Mouse (Mus musculus) liver, adult 2 months (tissue): ENCODE measurements at regions not wholly inside any gene's neighbourhood (a gene's known extent, or its start where the extent isn't known, plus 50 kb on each side); places are given as distances from the start of the nearest gene placed in this dataset.

Experiments
- DNase-seq: peaks from one replicate; pipeline ENCODE4 v3.0.0-alpha.2; 2011; ENCODE audit warnings: low read depth, low spot score; ENCODE audit errors: extremely low read depth
- H3K27ac ChIP-seq: fragments of 200-500 bp; replicated peaks from 2 replicates; pipeline ENCODE4 v1.5.1; 2012; ENCODE audit warnings: low read depth, mild to moderate bottlenecking, control low read depth, inconsistent platforms, low read length; ENCODE audit not compliant: insufficient read depth
- H3K27me3 ChIP-seq: fragments of 200-500 bp; 2 replicates; pipeline ENCODE4 v1.6.1; 2012; ENCODE audit warnings: mild to moderate bottlenecking, moderate library complexity, low read length, inconsistent platforms; ENCODE audit not compliant: control insufficient read depth, insufficient read depth
- H3K36me3 ChIP-seq: fragments of 200-500 bp; 2 replicates; pipeline ENCODE4 v1.6.1; 2012; ENCODE audit warnings: low read length, inconsistent platforms; ENCODE audit not compliant: control insufficient read depth, insufficient read depth
- H3K4me1 ChIP-seq: fragments of 200-500 bp; 2 replicates; pipeline ENCODE4 v1.6.1; 2011; ENCODE audit warnings: low read length; ENCODE audit not compliant: control insufficient read depth, insufficient read depth
- H3K4me3 ChIP-seq: fragments of 200-500 bp; 2 replicates; pipeline ENCODE4 v1.5.1; 2011; ENCODE audit warnings: low read depth, mild to moderate bottlenecking, control low read depth, low read length, moderate library complexity; ENCODE audit not compliant: insufficient read depth
- H3K79me2 ChIP-seq: fragments of 200-500 bp; 2 replicates; pipeline ENCODE4 v1.6.1; 2012; ENCODE audit warnings: inconsistent platforms, mild to moderate bottlenecking, low read length, moderate library complexity; ENCODE audit not compliant: control insufficient read depth, insufficient read depth
- H3K9ac ChIP-seq: fragments of 200-500 bp; 2 replicates; pipeline ENCODE4 v1.6.1; 2012; ENCODE audit warnings: low read depth, mild to moderate bottlenecking, control low read depth, inconsistent platforms, low read length
- CTCF ChIP-seq: fragments of 200-500 bp; IDR thresholded peaks from 2 replicates; pipeline ENCODE4 v1.5.1; 2011; ENCODE audit warnings: low read depth, low read length, control low read depth
- POLR2A ChIP-seq: fragments of 200-500 bp; IDR thresholded peaks from 2 replicates; pipeline ENCODE4 v1.6.1; 2011; ENCODE audit warnings: low read length, control low read depth; ENCODE audit not compliant: insufficient read depth; ENCODE audit errors: extremely low read depth
- WGBS: fragments of 180-500 bp; shearing (Covaris S2); methylation state at CpG from one replicate; pipeline ENCODE4 v1.1.7; 2018; 5-methylcytosine and 5-hydroxymethylcytosine counted together

DNA sequence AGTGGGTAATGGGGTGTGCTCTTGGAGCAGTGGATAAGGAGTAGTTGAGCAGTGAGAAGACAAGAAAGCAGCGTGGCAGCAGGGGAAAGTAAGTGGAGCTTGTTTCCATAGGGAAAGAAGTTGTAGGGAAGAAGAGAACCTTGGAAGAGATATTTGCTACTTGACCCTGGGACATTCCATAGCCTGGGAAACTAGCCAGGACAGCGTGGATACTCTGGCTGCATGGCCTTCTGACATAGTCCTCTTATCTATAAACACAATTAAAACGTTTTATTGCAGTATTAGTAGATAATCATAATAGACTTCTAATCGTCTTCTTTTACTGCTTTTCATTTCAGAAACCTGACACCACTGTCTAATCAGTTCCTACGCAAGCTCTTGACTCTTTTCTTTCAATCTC lies 207.4 kb upstream of the Gm6812 start:
- no peaks in the 10 kb centered on the region for H3K36me3 ChIP-seq
- peak; percentile 7 for DNase-seq
- no peak overlapping the region for H3K27ac ChIP-seq
- no peak overlapping the region for H3K9ac ChIP-seq
- H3K4me3 ChIP-seq, result no peak overlapping the region
- 60% methylated on average over 5 of the region's 5 CpGs for WGBS
- TF ChIP-seq POLR2A (no peak), CTCF (no peak)
- no peaks in the 10 kb centered on the region for H3K27me3 ChIP-seq
- no peaks in the 10 kb centered on the region for H3K4me1 ChIP-seq
- no peaks in the 10 kb centered on the region for H3K79me2 ChIP-seq
